Mouse (Mus musculus): ENCODE measurements around the gene Znhit1.

- no peak for TF ChIP-seq EP300 (IDR thresholded peaks at IDR 0.05; ENCODE audit: low read depth)
- TF ChIP-seq CTCF (IDR thresholded peaks at IDR 0.05; ENCODE audit: low read depth), result no peak
These were observed 28.1 kb upstream of the Znhit1 start for GRCm38 (mm10) chr5:137015913-137016312.

All from heart, postnatal 0 days (tissue).